Mouse (Mus musculus) embryonic fibroblast, embryonic 13.5 days (primary cell): ENCODE measurements around the gene Zfp879.

Experiments
- CTCF ChIP-seq: IDR thresholded peaks from 2 replicates; pipeline ENCODE4 v1.5.1; 2011; ENCODE audit warnings: mild to moderate bottlenecking, control low read depth, low read length, moderate library complexity, borderline replicate concordance; ENCODE audit not compliant: insufficient read depth
- POLR2A ChIP-seq: IDR thresholded peaks from 2 replicates; pipeline ENCODE4 v1.6.1; 2011; ENCODE audit warnings: low read depth, mild to moderate bottlenecking, control low read depth, low read length, moderate library complexity

DNA sequence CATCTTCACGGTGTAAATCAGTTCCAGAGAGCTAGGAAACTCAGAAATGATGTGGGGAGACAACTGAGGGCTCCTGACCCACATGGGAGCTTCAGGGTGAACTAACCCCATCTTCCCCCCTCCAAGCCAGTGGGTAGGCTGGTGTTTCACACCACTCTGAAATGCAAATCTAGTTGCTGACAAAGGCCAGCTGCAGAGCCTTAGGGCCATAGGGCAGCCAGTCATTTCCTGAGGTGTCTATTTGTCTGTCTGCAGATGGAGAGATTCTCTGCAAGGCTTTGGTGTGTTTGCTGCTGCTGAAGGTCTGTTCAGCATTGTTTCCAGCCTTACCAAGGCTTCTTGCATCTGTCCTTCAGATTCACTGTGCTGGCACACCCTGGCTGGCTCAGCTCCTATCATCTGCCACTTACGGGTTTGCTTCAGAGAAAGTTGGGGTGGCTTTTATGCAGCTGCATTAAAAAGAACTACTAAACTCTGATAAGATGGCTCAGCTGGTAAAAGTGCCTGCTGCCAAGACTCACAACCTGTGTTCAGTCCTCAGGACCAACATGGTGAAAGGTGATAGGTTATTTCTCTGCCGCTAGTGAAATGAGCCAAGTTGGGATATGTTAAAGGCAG lies 7.3 kb upstream of the Zfp879 start:
- TF ChIP-seq CTCF (no peak), POLR2A (no peak)
